Mouse (Mus musculus) small intestine, adult 2 months (tissue): ENCODE results near the gene Epm2aip1.

Source experiments
- CTCF ChIP-seq: fragments of 200-500 bp; IDR thresholded peaks from 2 replicates; pipeline ENCODE4 v1.5.1; 2012; ENCODE audit warnings: low read depth, mild to moderate bottlenecking, control low read depth, inconsistent platforms, low read length, moderate library complexity, mixed read lengths; ENCODE audit not compliant: insufficient replicate concordance, insufficient read length; ENCODE audit errors: extremely low read depth
- POLR2A ChIP-seq: fragments of 200-500 bp; IDR thresholded peaks from 2 replicates; pipeline ENCODE4 v1.6.1; 2012; ENCODE audit warnings: low read depth, mild to moderate bottlenecking, control low read depth, inconsistent platforms, low read length, moderate library complexity

DNA sequence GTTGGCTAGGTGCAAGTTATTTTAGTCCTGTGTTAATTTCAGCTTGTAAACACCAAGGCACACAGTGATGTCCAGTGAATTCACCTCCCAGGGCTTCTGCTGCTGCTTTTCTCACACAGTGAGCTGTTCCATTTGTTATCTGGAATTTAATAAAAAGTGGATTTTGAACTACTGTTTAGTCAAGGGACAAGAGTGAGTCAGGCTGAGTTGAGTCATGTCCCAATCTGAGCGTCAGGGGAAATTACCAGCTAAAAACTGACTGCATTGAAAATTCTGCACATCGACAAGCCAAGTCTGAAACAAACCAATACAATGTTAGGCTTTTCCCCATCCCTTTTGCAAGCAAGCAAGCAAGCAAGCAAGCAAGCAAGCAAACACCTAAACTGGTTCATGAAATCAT, 53.2 kb downstream of the Epm2aip1 start:
- TF ChIP-seq POLR2A, result no peak
- TF ChIP-seq CTCF, result no peak
